Mouse (Mus musculus) spleen, postnatal 4 days (tissue): ENCODE measurements around the gene Phactr1.

ENCODE experiments used
- DNase-seq, 2 experiments: peaks; one replicate each; pipeline ENCODE4 v3.0.0; 2022; ENCODE audit warnings: low spot score in 2 of 2

Phactr1 gene

GRCm38 (mm10) chr13:42759170-42759569 lies 78.7 kb downstream of the Phactr1 start:
- DNase-seq, result no peak

- DNase-seq, result no peak
These were observed 80.6 kb downstream of the Phactr1 start for GRCm38 (mm10) chr13:42760907-42761544.

GRCm38 (mm10) chr13:42772314-42772713 lies 91.9 kb downstream of the Phactr1 start:
- DNase-seq, result no peak

GRCm38 (mm10) chr13:42774040-42774439 lies 93.6 kb downstream of the Phactr1 start:
- no peak for DNase-seq

GRCm38 (mm10) chr13:42782151-42782550 lies 101.7 kb downstream of the Phactr1 start:
- no peak for DNase-seq

GRCm38 (mm10) chr13:42789221-42789620 lies 108.8 kb downstream of the Phactr1 start:
- no peak for DNase-seq

GRCm38 (mm10) chr13:42792279-42792678 lies 111.9 kb downstream of the Phactr1 start:
- DNase-seq, result no peak

- no peak for DNase-seq
These were observed 120.1 kb downstream of the Phactr1 start for GRCm38 (mm10) chr13:42800523-42800922.

- no peak for DNase-seq
These were observed 123.9 kb downstream of the Phactr1 start for GRCm38 (mm10) chr13:42804314-42804713.

GRCm38 (mm10) chr13:42812762-42813161 lies 132.3 kb downstream of the Phactr1 start:
- no peak for DNase-seq

GRCm38 (mm10) chr13:42818378-42818777 lies 138.0 kb downstream of the Phactr1 start:
- DNase-seq, result peak; percentile 32 to 82

- DNase-seq, result no peak
These were observed 140.1 kb downstream of the Phactr1 start for GRCm38 (mm10) chr13:42820513-42820912.

- no peak for DNase-seq
These were observed 141.1 kb downstream of the Phactr1 start for GRCm38 (mm10) chr13:42821426-42822106.

- peak; percentile 60 to 89 for DNase-seq
These were observed 142.1 kb downstream of the Phactr1 start for GRCm38 (mm10) chr13:42822545-42822944.

GRCm38 (mm10) chr13:42823875-42824274 lies 143.5 kb downstream of the Phactr1 start:
- DNase-seq, result no peak

GRCm38 (mm10) chr13:42826602-42827001 lies 146.2 kb downstream of the Phactr1 start:
- peak in 1 of 2 experiments; percentile 68 for DNase-seq

- DNase-seq, result no peak
These were observed 148.6 kb downstream of the Phactr1 start for GRCm38 (mm10) chr13:42828978-42829377.

GRCm38 (mm10) chr13:42835441-42835840 lies 155.0 kb downstream of the Phactr1 start:
- DNase-seq, result no peak

GRCm38 (mm10) chr13:42839358-42839757 lies 158.9 kb downstream of the Phactr1 start:
- DNase-seq, result no peak

GRCm38 (mm10) chr13:42852086-42852485 lies 171.7 kb downstream of the Phactr1 start:
- DNase-seq, result no peak

GRCm38 (mm10) chr13:42853900-42854595 lies 173.6 kb downstream of the Phactr1 start:
- no peak for DNase-seq

- peak; percentile 22 to 70 for DNase-seq
These were observed 185.9 kb downstream of the Phactr1 start for GRCm38 (mm10) chr13:42866162-42866941.
